Mouse (Mus musculus): ENCODE results near the gene Med25.

Gene Med25

GRCm38 (mm10) chr7:44892276-44892921 lies at the start of gene Med25:
Gene Med25, minus strand, starts transcription at chr7:44892712.
- DNase-seq = peak; percentile 86 to 91

- DNase-seq = no peak
Observed at GRCm38 (mm10) chr7:44938680-44939079, 46.2 kb upstream of the Med25 start.

- peak; percentile 98 to 100 for DNase-seq
Observed at GRCm38 (mm10) chr7:44929204-44930151, 37.0 kb upstream of the Med25 start, which contains the start of gene Ap2a1. Gene Ap2a1, minus strand, starts transcription at chr7:44929496.

- DNase-seq = no peak
Observed at GRCm38 (mm10) chr7:44928570-44928969, 36.1 kb upstream of the Med25 start.

- DNase-seq = peak; percentile 42 to 43
Observed at GRCm38 (mm10) chr7:44925468-44925867, 33.0 kb upstream of the Med25 start.

- DNase-seq = no peak
Observed at GRCm38 (mm10) chr7:44922530-44922929, 30.0 kb upstream of the Med25 start.

- DNase-seq = no peak
Observed at GRCm38 (mm10) chr7:44919127-44919526, 26.6 kb upstream of the Med25 start.

- DNase-seq = no peak
Observed at GRCm38 (mm10) chr7:44918219-44918618, 25.7 kb upstream of the Med25 start.

- DNase-seq = no peak
Observed at GRCm38 (mm10) chr7:44916881-44917280, 24.4 kb upstream of the Med25 start.

- DNase-seq = no peak
Observed at GRCm38 (mm10) chr7:44916191-44916590, 23.7 kb upstream of the Med25 start.

- DNase-seq = no peak
Observed at GRCm38 (mm10) chr7:44915314-44915713, 22.8 kb upstream of the Med25 start.

- no peak for DNase-seq
Observed at GRCm38 (mm10) chr7:44914396-44914795, 21.9 kb upstream of the Med25 start.

GRCm38 (mm10) chr7:44908706-44909476 lies 16.4 kb upstream of the Med25 start:
- DNase-seq = peak in 1 of 2 experiments; percentile 51

GRCm38 (mm10) chr7:44905430-44905829 lies 12.9 kb upstream of the Med25 start:
- no peak for DNase-seq

GRCm38 (mm10) chr7:44901230-44901722 lies 8.8 kb upstream of the Med25 start:
- DNase-seq = no peak

GRCm38 (mm10) chr7:44900632-44901031 lies 8.1 kb upstream of the Med25 start:
- no peak for DNase-seq

GRCm38 (mm10) chr7:44898607-44899006 lies 6.1 kb upstream of the Med25 start:
- DNase-seq = peak in 1 of 2 experiments; percentile 31

- DNase-seq = no peak
Observed at GRCm38 (mm10) chr7:44896499-44896898, 4.0 kb upstream of the Med25 start.

GRCm38 (mm10) chr7:44895593-44896434 lies 3.3 kb upstream of the Med25 start, which contains the start of gene Fuz:
Gene Fuz, plus strand, starts transcription at chr7:44896079.
- peak; percentile 91 to 95 for DNase-seq

- DNase-seq = peak in 1 of 2 experiments; percentile 43
Observed at GRCm38 (mm10) chr7:44895206-44895592, 2.7 kb upstream of the Med25 start.

GRCm38 (mm10) chr7:44894175-44894574 lies 1.7 kb upstream of the Med25 start:
- DNase-seq = no peak

GRCm38 (mm10) chr7:44893197-44893596 lies 685 bp upstream of the Med25 start:
- DNase-seq = no peak
